Mouse (Mus musculus): ENCODE data around the gene Slc30a3. TPM values are rescaled to one million over a fixed set of nuclear protein-coding genes. Genes with fewer than 3 reads are reported as not detected.

Slc30a3 gene
- total and polyA plus RNA-seq, 3 experiments: 0.05 TPM; not detected in 2

- ATAC-seq (ENCODE audit: extremely low read depth, insufficient number of reproducible peaks, low FRiP score, poor library complexity, severe bottlenecking) (no peak), DNase-seq (ENCODE audit: low spot score) (no peak)
- H3K4me1 ChIP-seq (ENCODE audit: insufficient read depth, low read depth, low read length): peaks cover 5% of the 10 kb centered on the region; the same call in 1 of the 2 replicates
- TF ChIP-seq GATA2 (IDR thresholded peaks at IDR 0.05; ENCODE audit: borderline replicate concordance, low read depth, low read length) (no peak), POLR2AphosphoS5 (IDR thresholded peaks at IDR 0.05; ENCODE audit: insufficient replicate concordance, low read depth, low read length) (no peak), GATA1 (IDR thresholded peaks at IDR 0.05; ENCODE audit: borderline replicate concordance, low read length) (no peak), CTCF (IDR thresholded peaks at IDR 0.05; ENCODE audit: low read depth, low read length) (no peak), TAL1 (conservative IDR thresholded peaks at IDR 0.05; ENCODE audit: low read depth, low read length) (no peak)
- peaks cover 15% of the 10 kb centered on the region for H3K36me3 ChIP-seq (replicated peaks)
- H3K9me3 ChIP-seq (replicated peaks): peaks cover 7% of the 10 kb centered on the region
- peaks cover 30% of the 10 kb centered on the region for H3K27me3 ChIP-seq (ENCODE audit: insufficient read depth, low read length)
- H3K4me3 ChIP-seq (ENCODE audit: low read depth, low read length): no peak within 1 kb of the TSS
Observed at GRCm38 (mm10) chr5:31138241-31138967, 30.4 kb upstream of the Slc30a3 start, which contains the start of gene Ucn. Ucn (minus strand) TSS chr5:31138829.

- Histone ChIP-seq H3K4me3 (ENCODE audit: low read depth, low read length) (no peak overlapping the region), H3K36me3 (replicated peaks) (peaks cover 12% of the 10 kb centered on the region), H3K9me3 (replicated peaks) (peaks cover 7% of the 10 kb centered on the region), H3K27me3 (ENCODE audit: insufficient read depth, low read length) (peaks cover 30% of the 10 kb centered on the region), H3K4me1 (ENCODE audit: insufficient read depth, low read depth, low read length) (peaks cover 5% of the 10 kb centered on the region; the same call in 1 of the 2 replicates)
- DNase-seq (ENCODE audit: low spot score) (no peak), ATAC-seq (ENCODE audit: extremely low read depth, insufficient number of reproducible peaks, low FRiP score, poor library complexity, severe bottlenecking) (no peak)
- TF ChIP-seq GATA1 (IDR thresholded peaks at IDR 0.05; ENCODE audit: borderline replicate concordance, low read length) (no peak), GATA2 (IDR thresholded peaks at IDR 0.05; ENCODE audit: borderline replicate concordance, low read depth, low read length) (no peak), CTCF (IDR thresholded peaks at IDR 0.05; ENCODE audit: low read depth, low read length) (no peak)
Observed at GRCm38 (mm10) chr5:31137658-31138057, 29.6 kb upstream of the Slc30a3 start.

- Histone ChIP-seq H3K4me3 (ENCODE audit: low read depth, low read length) (no peak overlapping the region), H3K27me3 (ENCODE audit: insufficient read depth, low read length) (peaks cover 38% of the 10 kb centered on the region), H3K9me3 (replicated peaks) (peaks cover 7% of the 10 kb centered on the region)
Observed at GRCm38 (mm10) chr5:31136730-31137424, 28.8 kb upstream of the Slc30a3 start.

GRCm38 (mm10) chr5:31126050-31126449, 18.0 kb upstream of the Slc30a3 start:
- ATAC-seq (ENCODE audit: extremely low read depth, insufficient number of reproducible peaks, low FRiP score, poor library complexity, severe bottlenecking): no peak
- Histone ChIP-seq H3K36me3 (replicated peaks) (no peaks in the 10 kb centered on the region), H3K27me3 (ENCODE audit: insufficient read depth, low read length) (peaks cover 27% of the 10 kb centered on the region)

More at GRCm38 (mm10) chr5:31136730-31137424, 28.8 kb upstream of the Slc30a3 start:
- Histone ChIP-seq H3K4me1 (ENCODE audit: insufficient read depth, low read depth, low read length) (peaks cover 5% of the 10 kb centered on the region; the same call in 1 of the 2 replicates), H3K36me3 (replicated peaks) (peaks cover 8% of the 10 kb centered on the region)
- TF ChIP-seq TAL1 (conservative IDR thresholded peaks at IDR 0.05; ENCODE audit: low read depth, low read length): no peak
- no peak for TF ChIP-seq GATA1 (IDR thresholded peaks at IDR 0.05; ENCODE audit: borderline replicate concordance, low read length)
- ATAC-seq (ENCODE audit: extremely low read depth, insufficient number of reproducible peaks, low FRiP score, poor library complexity, severe bottlenecking) (no peak), DNase-seq (ENCODE audit: low spot score) (no peak)

GRCm38 (mm10) chr5:31123481-31123880, 15.4 kb upstream of the Slc30a3 start:
- peaks cover 22% of the 10 kb centered on the region; the same call in 1 of the 2 replicates for H3K27me3 ChIP-seq (ENCODE audit: insufficient read depth, low read length)
- DNase-seq (ENCODE audit: low spot score): no peak
- ATAC-seq (ENCODE audit: extremely low read depth, insufficient number of reproducible peaks, low FRiP score, poor library complexity, severe bottlenecking): no peak
- no peaks in the 10 kb centered on the region for H3K36me3 ChIP-seq (replicated peaks)
- no peak overlapping the region for H3K4me3 ChIP-seq (ENCODE audit: low read depth, low read length)
- H3K4me1 ChIP-seq (ENCODE audit: insufficient read depth, low read depth, low read length): no peaks in the 10 kb centered on the region
- H3K9me3 ChIP-seq (replicated peaks): no peaks in the 10 kb centered on the region
- TF ChIP-seq GATA1 (IDR thresholded peaks at IDR 0.05; ENCODE audit: borderline replicate concordance, low read length): no peak
- TF ChIP-seq TAL1 (conservative IDR thresholded peaks at IDR 0.05; ENCODE audit: low read depth, low read length): no peak
- no peak for TF ChIP-seq CTCF (IDR thresholded peaks at IDR 0.05; ENCODE audit: low read depth, low read length)
- no peak for TF ChIP-seq GATA2 (IDR thresholded peaks at IDR 0.05; ENCODE audit: borderline replicate concordance, low read depth, low read length)
- no peak for TF ChIP-seq POLR2AphosphoS5 (IDR thresholded peaks at IDR 0.05; ENCODE audit: insufficient replicate concordance, low read depth, low read length)

More at GRCm38 (mm10) chr5:31126050-31126449, 18.0 kb upstream of the Slc30a3 start:
- Histone ChIP-seq H3K4me3 (ENCODE audit: low read depth, low read length) (no peak overlapping the region), H3K4me1 (ENCODE audit: insufficient read depth, low read depth, low read length) (no peaks in the 10 kb centered on the region), H3K9me3 (replicated peaks) (no peaks in the 10 kb centered on the region)
- DNase-seq (ENCODE audit: low spot score): no peak
- TF ChIP-seq GATA1 (IDR thresholded peaks at IDR 0.05; ENCODE audit: borderline replicate concordance, low read length) (no peak), CTCF (IDR thresholded peaks at IDR 0.05; ENCODE audit: low read depth, low read length) (no peak), TAL1 (conservative IDR thresholded peaks at IDR 0.05; ENCODE audit: low read depth, low read length) (no peak), POLR2AphosphoS5 (IDR thresholded peaks at IDR 0.05; ENCODE audit: insufficient replicate concordance, low read depth, low read length) (no peak), GATA2 (IDR thresholded peaks at IDR 0.05; ENCODE audit: borderline replicate concordance, low read depth, low read length) (no peak)

GRCm38 (mm10) chr5:31121111-31121510, 13.1 kb upstream of the Slc30a3 start:
- H3K4me1 ChIP-seq (ENCODE audit: insufficient read depth, low read depth, low read length): no peaks in the 10 kb centered on the region

More at GRCm38 (mm10) chr5:31121111-31121510, 13.1 kb upstream of the Slc30a3 start:
- no peak for DNase-seq (ENCODE audit: low spot score)
- Histone ChIP-seq H3K4me3 (ENCODE audit: low read depth, low read length) (no peak overlapping the region), H3K36me3 (replicated peaks) (no peaks in the 10 kb centered on the region), H3K9me3 (replicated peaks) (no peaks in the 10 kb centered on the region), H3K27me3 (ENCODE audit: insufficient read depth, low read length) (peaks cover 34% of the 10 kb centered on the region)
- no peak for TF ChIP-seq GATA2 (IDR thresholded peaks at IDR 0.05; ENCODE audit: borderline replicate concordance, low read depth, low read length)
- no peak for TF ChIP-seq POLR2AphosphoS5 (IDR thresholded peaks at IDR 0.05; ENCODE audit: insufficient replicate concordance, low read depth, low read length)
- TF ChIP-seq TAL1 (conservative IDR thresholded peaks at IDR 0.05; ENCODE audit: low read depth, low read length): no peak
- TF ChIP-seq CTCF (IDR thresholded peaks at IDR 0.05; ENCODE audit: low read depth, low read length): no peak
- no peak for TF ChIP-seq GATA1 (IDR thresholded peaks at IDR 0.05; ENCODE audit: borderline replicate concordance, low read length)
- no peak for ATAC-seq (ENCODE audit: extremely low read depth, insufficient number of reproducible peaks, low FRiP score, poor library complexity, severe bottlenecking)
